Mouse (Mus musculus) ES-Bruce4 (cell line): ENCODE measurements around the gene P3h3. TPM values are rescaled to one million over a fixed set of nuclear protein-coding genes. Genes with fewer than 3 reads are reported as not detected.

Source experiments
- H3K27ac ChIP-seq: 2 replicates; pipeline ENCODE4 v1.5.1; 2012; ENCODE audit warnings: low read length, inconsistent platforms; ENCODE audit not compliant: insufficient read depth
- H3K27me3 ChIP-seq: 2 replicates; pipeline ENCODE4 v1.6.1; 2012; ENCODE audit warnings: mild to moderate bottlenecking, low read length, inconsistent platforms; ENCODE audit not compliant: control insufficient read depth, poor library complexity, insufficient read depth, severe bottlenecking
- H3K36me3 ChIP-seq: 2 replicates; pipeline ENCODE4 v1.6.1; 2012; ENCODE audit warnings: inconsistent platforms, mild to moderate bottlenecking, low read length, moderate library complexity; ENCODE audit not compliant: control insufficient read depth, poor library complexity, insufficient read depth, severe bottlenecking
- H3K4me1 ChIP-seq: one replicate; pipeline ENCODE4 v1.8.1; 2011; ENCODE audit warnings: low read length; ENCODE audit not compliant: control insufficient read depth, insufficient read depth
- H3K4me3 ChIP-seq: 2 replicates; pipeline ENCODE4 v1.5.1; 2011; ENCODE audit warnings: low read depth, mild to moderate bottlenecking, low read length
- H3K9ac ChIP-seq: 2 replicates; pipeline ENCODE4 v1.6.1; 2012; ENCODE audit warnings: low read depth, mild to moderate bottlenecking, inconsistent platforms; ENCODE audit not compliant: poor library complexity, severe bottlenecking
- H3K9me3 ChIP-seq: replicated peaks from 2 replicates; pipeline ENCODE4 v1.6.1; 2012; ENCODE audit warnings: mild to moderate bottlenecking, low read length, inconsistent platforms; ENCODE audit not compliant: control insufficient read depth, poor library complexity, insufficient read depth, severe bottlenecking
- CTCF ChIP-seq: IDR thresholded peaks from one replicate; pipeline ENCODE4 v1.8.1; 2011; ENCODE audit warnings: low read depth, low read length
- EP300 ChIP-seq: IDR thresholded peaks from 2 replicates; pipeline ENCODE4 v1.6.1; 2011; ENCODE audit warnings: low read depth, low read length; ENCODE audit not compliant: insufficient read depth
- POLR2A ChIP-seq: IDR thresholded peaks from one replicate; pipeline ENCODE4 v1.8.1; 2011; ENCODE audit warnings: low read length; ENCODE audit not compliant: insufficient read depth
- polyA plus RNA-seq: library from polyadenylated mRNA; stranded (reverse); fragments of >200 nt; gene quantifications from 2 replicates; pipeline ENCODE4 v1.2.4, GENCODE M21; 2011; ENCODE audit warnings: low read depth; ENCODE audit not compliant: missing spikeins, insufficient read depth, insufficient read length

Gene P3h3
- 3.1 and 3.6 TPM in 2 replicates for polyA plus RNA-seq

GRCm38 (mm10) chr6:124856916-124857839, at the start of gene P3h3:
Gene P3h3 (minus strand): TSS chr6:124857752.
- no peak within 1 kb of the TSS for H3K27ac ChIP-seq
- no peaks in the 10 kb centered on the region for H3K27me3 ChIP-seq
- H3K9me3 ChIP-seq: no peaks in the 10 kb centered on the region
- TF ChIP-seq POLR2A (no peak), EP300 (peak; percentile 59; the same call in 1 of the 2 replicates), CTCF (peak; percentile 80)
- peak within 1 kb of the TSS; percentile 95 for H3K9ac ChIP-seq
- no peaks in the 10 kb centered on the region for H3K36me3 ChIP-seq
- H3K4me1 ChIP-seq: peaks cover 19% of the 10 kb centered on the region
- peak within 1 kb of the TSS; percentile 64 for H3K4me3 ChIP-seq

GRCm38 (mm10) chr6:124904991-124905860, 47.7 kb upstream of the P3h3 start:
- Histone ChIP-seq H3K4me3 (peak overlapping the region; percentile 70), H3K4me1 (peaks cover 9% of the 10 kb centered on the region), H3K27me3 (no peaks in the 10 kb centered on the region)

GRCm38 (mm10) chr6:124904161-124904981, 46.8 kb upstream of the P3h3 start:
- H3K9me3 ChIP-seq: no peaks in the 10 kb centered on the region
- peak overlapping the region; percentile 57 for H3K9ac ChIP-seq
- H3K27ac ChIP-seq: peak overlapping the region; percentile 98
- peak overlapping the region; percentile 70 for H3K4me3 ChIP-seq
- peaks cover 12% of the 10 kb centered on the region for H3K4me1 ChIP-seq
- TF ChIP-seq POLR2A (no peak), CTCF (peak; percentile 49), EP300 (no peak)
- no peaks in the 10 kb centered on the region for H3K36me3 ChIP-seq
- no peaks in the 10 kb centered on the region for H3K27me3 ChIP-seq

More at GRCm38 (mm10) chr6:124904991-124905860, 47.7 kb upstream of the P3h3 start:
- Histone ChIP-seq H3K9me3 (no peaks in the 10 kb centered on the region), H3K9ac (peak overlapping the region; percentile 57), H3K27ac (peak overlapping the region; percentile 98), H3K36me3 (no peaks in the 10 kb centered on the region)
- no peak for TF ChIP-seq CTCF
- TF ChIP-seq POLR2A: no peak
- TF ChIP-seq EP300: no peak

- H3K27ac ChIP-seq: peak overlapping the region; percentile 95
- TF ChIP-seq POLR2A: no peak
- TF ChIP-seq EP300: peak; percentile 98
- peak; percentile 94 for TF ChIP-seq CTCF
- H3K4me1 ChIP-seq: peaks cover 10% of the 10 kb centered on the region
- peak overlapping the region; percentile 54 for H3K4me3 ChIP-seq
- H3K9me3 ChIP-seq: no peaks in the 10 kb centered on the region
- H3K9ac ChIP-seq: peak overlapping the region; percentile 57
- no peaks in the 10 kb centered on the region for H3K27me3 ChIP-seq
- no peaks in the 10 kb centered on the region for H3K36me3 ChIP-seq
Observed at GRCm38 (mm10) chr6:124903580-124904151, 46.1 kb upstream of the P3h3 start.

DNA sequence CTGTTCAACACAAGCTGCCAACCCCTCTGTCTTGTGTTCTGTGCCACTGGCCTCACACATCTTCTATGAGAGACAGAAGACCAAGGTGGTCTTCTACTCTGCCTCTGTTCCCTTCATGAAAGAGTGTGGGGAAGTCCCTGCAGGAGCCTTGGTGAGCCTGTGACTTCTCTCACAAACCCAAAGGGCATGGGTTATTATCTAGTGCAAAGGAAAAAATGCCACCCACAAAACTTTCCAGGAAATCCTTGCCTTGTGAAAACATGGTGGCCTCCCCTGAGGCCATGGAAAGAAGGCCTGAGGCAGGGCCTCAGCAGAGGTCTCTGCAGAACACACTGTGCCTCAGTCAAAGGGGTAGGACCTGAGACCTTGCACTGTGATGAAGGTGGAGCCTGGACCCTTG, 44.3 kb upstream of the P3h3 start:
- peaks cover 12% of the 10 kb centered on the region for H3K4me1 ChIP-seq
- H3K9ac ChIP-seq: no peak overlapping the region
- no peak overlapping the region for H3K27ac ChIP-seq
- no peaks in the 10 kb centered on the region for H3K36me3 ChIP-seq
- TF ChIP-seq POLR2A: no peak
- no peak for TF ChIP-seq CTCF
- no peak for TF ChIP-seq EP300
- no peaks in the 10 kb centered on the region for H3K9me3 ChIP-seq
- H3K4me3 ChIP-seq: no peak overlapping the region
- H3K27me3 ChIP-seq: no peaks in the 10 kb centered on the region
